Mouse (Mus musculus): Measurements from ENCODE around the gene Sectm1b. TPM values are rescaled to one million over a fixed set of nuclear protein-coding genes. Genes with fewer than 3 reads are reported as not detected.

The Sectm1b gene
- total RNA-seq, 2 experiments from 2014 or later: not detected

DNA sequence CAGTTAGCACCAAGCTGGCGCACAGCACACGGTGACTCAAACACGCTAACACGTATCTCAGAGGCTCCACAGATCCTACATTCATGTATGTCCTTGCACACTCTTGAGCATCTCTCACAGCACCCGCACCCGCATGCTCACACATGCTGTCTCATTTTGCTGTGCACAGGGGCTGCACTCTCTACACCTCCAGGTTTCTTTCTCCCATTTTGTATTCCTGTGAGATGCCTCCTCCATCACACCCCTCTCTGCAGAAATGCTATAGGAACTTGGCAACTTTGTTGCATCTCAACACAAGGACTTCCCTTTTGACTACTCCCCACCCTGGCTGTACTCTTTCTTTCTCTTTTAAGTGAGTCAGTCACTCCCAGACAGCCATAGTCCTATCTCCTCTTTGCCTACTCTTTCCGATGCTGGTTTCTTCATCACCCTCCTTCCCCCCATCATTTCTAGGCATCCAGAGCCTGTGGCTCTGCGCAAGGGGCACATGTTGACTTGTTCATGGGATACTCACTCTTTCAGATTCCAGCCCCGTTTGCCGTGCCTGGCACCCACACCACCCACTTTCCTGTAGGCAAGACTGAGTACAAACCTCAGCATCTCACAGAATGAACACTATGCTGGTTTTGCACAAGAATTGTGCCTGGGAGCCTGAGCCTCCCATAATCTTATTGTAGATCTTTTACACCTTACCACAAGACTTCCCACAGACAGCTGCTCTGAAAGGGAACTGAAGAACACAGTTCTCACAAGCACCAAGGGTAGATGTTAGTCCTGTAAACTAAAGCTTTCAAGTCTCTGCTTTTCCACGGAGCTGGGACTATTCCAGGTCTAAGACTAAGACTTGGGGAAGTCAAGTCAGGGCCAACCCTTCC, 24.8 kb downstream of the Sectm1b start:
- ATAC-seq (replicated peaks; ENCODE audit: poor library complexity): 0 out of 2 replicates have a peak, but pooled peaks have one; percentile 9

- ATAC-seq (replicated peaks; ENCODE audit: poor library complexity): 0 out of 2 replicates have a peak, but pooled peaks have one; percentile 23
These were observed 30.3 kb downstream of the Sectm1b start for GRCm38 (mm10) chr11:121033118-121033517.

- peak; percentile 91 for ATAC-seq (replicated peaks; ENCODE audit: poor library complexity)
These were observed 36.1 kb downstream of the Sectm1b start for GRCm38 (mm10) chr11:121027259-121027658.

DNA sequence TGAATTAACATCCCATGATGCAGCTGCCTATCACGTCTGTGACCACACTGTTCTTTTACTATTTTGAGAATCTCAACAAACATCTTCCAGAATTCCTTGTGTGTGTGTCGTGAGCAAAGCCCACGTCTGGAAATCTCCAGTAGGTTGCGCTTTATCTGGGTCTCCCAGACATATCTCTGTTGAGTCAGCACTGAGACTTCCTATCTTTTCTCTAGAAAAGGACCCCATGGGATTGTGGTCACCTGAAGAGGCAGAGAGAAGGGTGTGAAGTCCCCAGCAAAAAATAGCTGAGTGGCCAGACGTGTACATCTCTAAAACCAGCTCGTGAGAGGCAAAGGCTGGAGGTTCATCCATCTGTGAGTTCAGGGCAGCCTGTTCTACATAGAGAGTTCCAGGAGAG, 39.2 kb downstream of the Sectm1b start:
- ATAC-seq (replicated peaks; ENCODE audit: poor library complexity): no peak

- ATAC-seq (replicated peaks; ENCODE audit: poor library complexity): no peak
These were observed 43.9 kb downstream of the Sectm1b start for GRCm38 (mm10) chr11:121019501-121019900.

DNA sequence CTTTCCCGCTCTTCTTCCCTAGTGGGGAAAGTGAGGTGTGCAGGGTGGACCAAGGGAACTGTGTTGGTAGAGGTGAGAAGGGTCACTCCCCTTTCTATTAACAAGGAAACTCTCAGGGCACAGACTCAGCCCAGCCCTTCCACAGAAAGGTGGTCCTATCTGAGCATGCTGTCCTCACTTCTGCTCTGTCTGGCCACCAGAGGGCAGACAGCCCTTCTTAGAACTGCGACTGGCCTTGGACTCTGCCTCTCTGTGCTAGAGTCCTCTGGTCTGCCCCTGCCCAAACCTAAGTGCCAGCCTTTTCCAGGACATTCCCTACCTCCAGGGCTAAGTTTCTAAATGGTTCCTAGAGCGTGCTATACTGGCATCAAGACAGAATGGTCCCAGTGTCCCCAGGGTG, 45.7 kb downstream of the Sectm1b start:
- peak; percentile 95 for ATAC-seq (replicated peaks; ENCODE audit: poor library complexity)

GRCm38 (mm10) chr11:121015472-121015871, 47.9 kb downstream of the Sectm1b start:
- no peak for ATAC-seq (replicated peaks; ENCODE audit: poor library complexity)

DNA sequence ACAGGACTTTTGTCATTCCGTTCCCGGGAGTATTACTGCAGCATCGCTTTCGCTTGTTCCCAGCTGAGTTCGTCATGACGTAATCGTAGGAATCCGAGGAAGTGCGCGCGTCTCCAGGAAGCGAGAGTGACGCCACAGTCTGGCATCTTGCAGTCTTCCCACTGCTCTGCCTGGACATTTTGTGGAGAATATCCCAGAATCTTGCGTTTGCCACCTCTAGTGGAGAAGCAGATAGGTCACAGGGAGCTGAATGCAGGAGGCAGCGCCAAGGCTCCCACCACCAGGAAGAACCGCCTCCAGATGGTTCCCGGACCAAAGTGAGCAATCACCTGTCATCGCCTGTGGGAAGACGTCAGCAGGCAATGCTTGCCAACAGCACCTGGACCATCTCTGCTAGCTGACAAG, 48.5 kb downstream of the Sectm1b start:
- ATAC-seq (replicated peaks; ENCODE audit: poor library complexity): no peak

- ATAC-seq (replicated peaks; ENCODE audit: poor library complexity): no peak
These were observed 49.7 kb downstream of the Sectm1b start for GRCm38 (mm10) chr11:121013656-121014055.

DNA sequence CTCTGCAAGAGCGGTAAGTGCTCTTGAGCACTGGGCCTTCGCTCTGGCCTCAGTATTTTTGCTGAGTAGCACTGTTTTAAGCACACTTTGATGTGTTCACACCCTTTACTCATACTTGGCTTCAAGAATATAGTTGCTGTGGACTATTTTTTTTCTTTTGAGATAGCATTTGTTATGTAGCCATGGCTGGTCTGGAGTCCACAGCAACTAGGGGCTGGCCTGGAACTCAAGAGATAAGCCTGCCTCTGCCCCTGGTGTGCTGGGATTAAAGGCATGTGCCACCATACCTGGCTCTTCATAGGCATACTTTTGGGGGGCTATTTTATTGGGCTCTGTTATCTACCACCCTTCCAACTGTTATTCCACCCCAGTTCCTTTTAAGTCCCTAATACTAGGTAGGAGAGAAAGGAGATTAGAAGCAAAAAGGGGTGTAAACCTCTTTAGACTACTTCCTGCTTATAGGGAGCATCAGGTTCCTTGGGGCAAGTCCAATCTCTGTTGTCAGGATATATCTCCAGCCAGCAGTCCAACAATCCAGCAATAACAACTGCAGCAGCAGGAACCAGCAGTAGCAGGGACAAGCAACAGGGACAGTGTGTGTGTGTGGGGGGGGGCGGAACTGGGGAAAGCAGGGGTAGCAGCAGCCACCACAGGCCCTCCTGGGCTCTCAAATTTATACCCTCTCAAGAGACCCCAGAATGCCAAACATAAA, 53.2 kb downstream of the Sectm1b start:
- peak; percentile 77 for ATAC-seq (replicated peaks; ENCODE audit: poor library complexity)

- ATAC-seq (replicated peaks; ENCODE audit: poor library complexity): no peak
These were observed 57.2 kb downstream of the Sectm1b start for GRCm38 (mm10) chr11:121006184-121006583.

DNA sequence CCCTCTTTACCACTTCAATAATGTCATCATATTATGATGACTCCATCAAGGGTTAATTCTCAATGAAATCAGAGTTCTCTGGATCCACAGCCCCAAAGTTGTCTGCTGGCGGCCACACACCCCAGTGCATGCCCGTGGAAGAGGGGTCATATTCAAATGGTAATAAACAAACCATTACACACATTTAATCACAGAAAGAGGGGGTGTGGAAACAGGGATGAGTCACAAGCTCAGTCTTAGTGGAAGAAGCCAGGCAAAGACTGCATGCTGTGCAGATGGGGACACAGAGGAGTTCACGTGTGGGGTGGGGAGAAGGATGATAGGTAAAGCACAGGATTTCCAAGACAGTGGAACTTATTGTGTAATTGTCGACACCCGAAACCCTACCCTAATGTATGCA, 59.1 kb downstream of the Sectm1b start:
- no peak for ATAC-seq (replicated peaks; ENCODE audit: poor library complexity)

Other genes with a start within 250 kb of the Sectm1b start
- gene Fasn, start 239.0 kb downstream of the Sectm1b start, total RNA-seq (2015): 44.3 and 66.8 TPM in 2 replicates
- 32.9 and 36.1 TPM in 2 replicates for gene Fasn, start 239.0 kb downstream of the Sectm1b start, total RNA-seq (2017)
- gene Ccdc57, start 130.7 kb downstream of the Sectm1b start, total RNA-seq (2015): 4.5 and 6.4 TPM in 2 replicates
- 6.4 and 8.4 TPM in 2 replicates for gene Ccdc57, start 130.7 kb downstream of the Sectm1b start, total RNA-seq (2017)
- 4.4 and 5.3 TPM in 2 replicates for gene Slc16a3, start 115.1 kb downstream of the Sectm1b start, total RNA-seq (2015)
- 6.0 and 7.5 TPM in 2 replicates for gene Slc16a3, start 115.1 kb downstream of the Sectm1b start, total RNA-seq (2017)
- gene Csnk1d, start 72.2 kb downstream of the Sectm1b start, total RNA-seq (2015): 51.3 and 64.2 TPM in 2 replicates
- gene Csnk1d, start 72.2 kb downstream of the Sectm1b start, total RNA-seq (2017): 69.8 and 74.2 TPM in 2 replicates
- gene Cd7, start 24.2 kb downstream of the Sectm1b start, total RNA-seq (2015): 0.44 and 0.59 TPM in 2 replicates
- 0.29 TPM in 1 of 2 replicates, not detected in the other for gene Cd7, start 24.2 kb downstream of the Sectm1b start, total RNA-seq (2017)
- gene Sectm1a, start 17.7 kb upstream of the Sectm1b start, total RNA-seq (2015): not detected in 2 replicates
- not detected in 2 replicates for gene Sectm1a, start 17.7 kb upstream of the Sectm1b start, total RNA-seq (2017)
- gene Tex19.2, start 55.1 kb upstream of the Sectm1b start, total RNA-seq (2015): not detected in 2 replicates
- 0.71 TPM in 1 of 2 replicates, not detected in the other for gene Tex19.2, start 55.1 kb upstream of the Sectm1b start, total RNA-seq (2017)
- not detected in 2 replicates for gene Tex19.1, start 82.6 kb upstream of the Sectm1b start, total RNA-seq (2015)
- gene Tex19.1, start 82.6 kb upstream of the Sectm1b start, total RNA-seq (2017): not detected in 2 replicates
- gene Uts2r, start 96.7 kb upstream of the Sectm1b start, total RNA-seq (2015): not detected in 2 replicates
- not detected in 2 replicates for gene Uts2r, start 96.7 kb upstream of the Sectm1b start, total RNA-seq (2017)
- gene Hexdc, start 140.9 kb upstream of the Sectm1b start, total RNA-seq (2015): 2.5 and 3.8 TPM in 2 replicates
- 5.7 and 6.3 TPM in 2 replicates for gene Hexdc, start 140.9 kb upstream of the Sectm1b start, total RNA-seq (2017)
- gene Ogfod3, start 141.1 kb upstream of the Sectm1b start, total RNA-seq (2015): 14.0 and 18.3 TPM in 2 replicates
- gene Ogfod3, start 141.1 kb upstream of the Sectm1b start, total RNA-seq (2017): 5.6 and 7.4 TPM in 2 replicates
- gene Cybc1, start 165.8 kb upstream of the Sectm1b start, total RNA-seq (2015): 39.6 and 42.2 TPM in 2 replicates
- 34.5 and 40.0 TPM in 2 replicates for gene Cybc1, start 165.8 kb upstream of the Sectm1b start, total RNA-seq (2017)
- 11.3 and 11.9 TPM in 2 replicates for gene Narf, start 173.7 kb upstream of the Sectm1b start, total RNA-seq (2015)
- 21.0 and 23.9 TPM in 2 replicates for gene Narf, start 173.7 kb upstream of the Sectm1b start, total RNA-seq (2017)
- 24.8 and 28.9 TPM in 2 replicates for gene Foxk2, start 196.4 kb upstream of the Sectm1b start, total RNA-seq (2015)
- gene Foxk2, start 196.4 kb upstream of the Sectm1b start, total RNA-seq (2017): 20.9 and 23.1 TPM in 2 replicates

Measured in megakaryocyte progenitor cell, adult 5-6 weeks (primary cell).